Mouse (Mus musculus) heart, postnatal 10 days (tissue): ENCODE data around the gene Mrps24. TPM values are rescaled to one million over a fixed set of nuclear protein-coding genes. Genes with fewer than 3 reads are reported as not detected.

ENCODE experiments used
- DNase-seq, 2 experiments: peaks; one replicate each; pipeline ENCODE4 v3.0.0; 2021
- intact Hi-C: fragments of 180-260 bp; cut with DNase I; formaldehyde crosslinking; loops from one replicate; pipeline ENCODE4 v1.15.1; 2025
- total RNA-seq, 2 experiments: library from RNA; stranded (reverse); gene quantifications; 2 replicates each; pipeline ENCODE4 v1.2.3; 2021

Gene Mrps24
- 100 to 1,000 TPM; 114 to 118 TPM for total RNA-seq

- no peak for DNase-seq
- intact Hi-C loops: no loop called here
These were observed at the start of gene Mrps24 for GRCm38 (mm10) chr11:5715630-5716105. Mrps24 (minus strand) TSS chr11:5715680.

GRCm38 (mm10) chr11:5762633-5762982 is 47.1 kb upstream of the Mrps24 start:
- no peak for DNase-seq
- intact Hi-C loops: loop anchor here (2.0 kb wide), 2 partner anchors 22 to 24 kb away; no protein-coding TSS in a partner anchor

- intact Hi-C loops: loop anchor here (2.0 kb wide), 2 partner anchors 21 to 25 kb away; no protein-coding TSS in a partner anchor
- peak; percentile 96 to 97 for DNase-seq
These were observed 46.5 kb upstream of the Mrps24 start, which contains the start of gene Urgcp for GRCm38 (mm10) chr11:5761820-5762632. Urgcp (minus strand) TSS chr11:5762376.

- intact Hi-C loops: no loop called here
- no peak for DNase-seq
These were observed 38.3 kb upstream of the Mrps24 start for GRCm38 (mm10) chr11:5753755-5754154.

GRCm38 (mm10) chr11:5744951-5745350 is 29.5 kb upstream of the Mrps24 start:
- intact Hi-C loops: no loop called here
- no peak for DNase-seq

- intact Hi-C loops: no loop called here
- DNase-seq: no peak
These were observed 26.6 kb upstream of the Mrps24 start for GRCm38 (mm10) chr11:5742106-5742505.

- intact Hi-C loops: loop anchor here (2.0 kb wide), 1 partner anchor 22 kb away; the partner anchor contains the start of gene Urgcp
- peak; percentile 81 to 86 for DNase-seq
These were observed 25.6 kb upstream of the Mrps24 start for GRCm38 (mm10) chr11:5740965-5741627.

- intact Hi-C loops: loop anchor here (2.0 kb wide), 1 partner anchor 22 kb away; the partner anchor contains the start of gene Urgcp
- DNase-seq: peak; percentile 66 to 70
These were observed 25.1 kb upstream of the Mrps24 start for GRCm38 (mm10) chr11:5740599-5740964.

GRCm38 (mm10) chr11:5739846-5740245 is 24.4 kb upstream of the Mrps24 start:
- peak; percentile 37 to 42 for DNase-seq
- intact Hi-C loops: loop anchor here (2.0 kb wide), 1 partner anchor 23 kb away; the partner anchor contains the start of gene Urgcp

- no peak for DNase-seq
- intact Hi-C loops: no loop called here
These were observed 23.6 kb upstream of the Mrps24 start for GRCm38 (mm10) chr11:5738888-5739632.

GRCm38 (mm10) chr11:5737137-5737536 is 21.7 kb upstream of the Mrps24 start:
- intact Hi-C loops: no loop called here
- DNase-seq: no peak

- peak in 1 of 2 experiments; percentile 46 for DNase-seq
- intact Hi-C loops: no loop called here
These were observed 18.8 kb upstream of the Mrps24 start for GRCm38 (mm10) chr11:5734323-5734722.

GRCm38 (mm10) chr11:5732401-5732800 is 16.9 kb upstream of the Mrps24 start:
- intact Hi-C loops: no loop called here
- no peak for DNase-seq

GRCm38 (mm10) chr11:5729582-5729981 is 14.1 kb upstream of the Mrps24 start:
- intact Hi-C loops: no loop called here
- no peak for DNase-seq

GRCm38 (mm10) chr11:5718611-5719354 is 3.3 kb upstream of the Mrps24 start:
- intact Hi-C loops: no loop called here
- DNase-seq: no peak

- intact Hi-C loops: no loop called here
- DNase-seq: peak; percentile 47 to 54
These were observed 1.6 kb upstream of the Mrps24 start for GRCm38 (mm10) chr11:5716938-5717705.

GRCm38 (mm10) chr11:5716246-5716645 is 766 bp upstream of the Mrps24 start:
- intact Hi-C loops: no loop called here
- DNase-seq: no peak

GRCm38 (mm10) chr11:5715179-5715578 is 301 bp downstream of the Mrps24 start:
- intact Hi-C loops: no loop called here
- DNase-seq: no peak
